Mouse (Mus musculus) left cerebral cortex, postnatal 4 days (tissue): ENCODE measurements at regions not wholly inside any gene's neighbourhood (a gene's known extent, or its start where the extent isn't known, plus 50 kb on each side); places are given as distances from the start of the nearest gene placed in this dataset.

Source experiments
- DNase-seq: peaks from one replicate; pipeline ENCODE4 v3.0.0-alpha.2; 2022
- intact Hi-C: fragments of 180-260 bp; cut with DNase I; formaldehyde crosslinking; loops from one replicate; pipeline ENCODE4 v1.15.1; 2025

- intact Hi-C loops = no loop called here
- no peak for DNase-seq
Observed at GRCm38 (mm10) chr4:31603776-31604175, 360.1 kb upstream of the Map3k7 start.

- DNase-seq = peak; percentile 7
- intact Hi-C loops = loop anchor here (5.0 kb wide), 1 partner anchor 668 kb away; no protein-coding TSS in a partner anchor
Observed at GRCm38 (mm10) chr4:31608811-31609210, 355.1 kb upstream of the Map3k7 start.

GRCm38 (mm10) chr4:31609559-31609958 is 354.3 kb upstream of the Map3k7 start:
- intact Hi-C loops = loop anchor here (5.0 kb wide), 1 partner anchor 668 kb away; no protein-coding TSS in a partner anchor
- DNase-seq = no peak

- intact Hi-C loops = no loop called here
- DNase-seq = no peak
Observed at GRCm38 (mm10) chr4:31612147-31612824, 351.6 kb upstream of the Map3k7 start.

- DNase-seq = no peak
- intact Hi-C loops = no loop called here
Observed at GRCm38 (mm10) chr4:31612825-31613514, 350.9 kb upstream of the Map3k7 start.

GRCm38 (mm10) chr4:31617572-31617971 is 346.3 kb upstream of the Map3k7 start:
- intact Hi-C loops = no loop called here
- no peak for DNase-seq

- intact Hi-C loops = no loop called here
- no peak for DNase-seq
Observed at GRCm38 (mm10) chr4:31618026-31618425, 345.9 kb upstream of the Map3k7 start.

- DNase-seq = no peak
- intact Hi-C loops = no loop called here
Observed at GRCm38 (mm10) chr4:31621205-31621604, 342.7 kb upstream of the Map3k7 start.

GRCm38 (mm10) chr4:31627053-31627452 is 336.8 kb upstream of the Map3k7 start:
- no peak for DNase-seq

GRCm38 (mm10) chr4:31627777-31628176 is 336.1 kb upstream of the Map3k7 start:
- no peak for DNase-seq
- intact Hi-C loops = no loop called here

More at GRCm38 (mm10) chr4:31627053-31627452, 336.8 kb upstream of the Map3k7 start:
- intact Hi-C loops = no loop called here

- DNase-seq = no peak
- intact Hi-C loops = no loop called here
Observed at GRCm38 (mm10) chr4:31638564-31638963, 325.3 kb upstream of the Map3k7 start.

GRCm38 (mm10) chr4:31642161-31642560 is 321.7 kb upstream of the Map3k7 start:
- peak; percentile 63 for DNase-seq
- intact Hi-C loops = loop anchor here (10.0 kb wide), 1 partner anchor 217 kb away; no protein-coding TSS in a partner anchor

GRCm38 (mm10) chr4:31642593-31643290 is 321.2 kb upstream of the Map3k7 start:
- intact Hi-C loops = loop anchor here (10.0 kb wide), 1 partner anchor 218 kb away; no protein-coding TSS in a partner anchor
- DNase-seq = no peak

GRCm38 (mm10) chr4:31648631-31649368 is 315.1 kb upstream of the Map3k7 start:
- intact Hi-C loops = loop anchor here (10.0 kb wide), 1 partner anchor 224 kb away; no protein-coding TSS in a partner anchor
- no peak for DNase-seq

- peak; percentile 7 for DNase-seq
- intact Hi-C loops = no loop called here
Observed at GRCm38 (mm10) chr4:31655364-31656106, 308.4 kb upstream of the Map3k7 start.

GRCm38 (mm10) chr4:31656111-31656510 is 307.8 kb upstream of the Map3k7 start:
- no peak for DNase-seq
- intact Hi-C loops = no loop called here

- intact Hi-C loops = no loop called here
- DNase-seq = no peak
Observed at GRCm38 (mm10) chr4:31658820-31659219, 305.1 kb upstream of the Map3k7 start.

- intact Hi-C loops = no loop called here
Observed at GRCm38 (mm10) chr4:31660896-31661295, 303.0 kb upstream of the Map3k7 start.

GRCm38 (mm10) chr4:31671530-31672170 is 292.2 kb upstream of the Map3k7 start:
- intact Hi-C loops = no loop called here
- no peak for DNase-seq

More at GRCm38 (mm10) chr4:31660896-31661295, 303.0 kb upstream of the Map3k7 start:
- no peak for DNase-seq
